Mouse (Mus musculus): ENCODE measurements around the gene Bicc1. TPM values are rescaled to one million over a fixed set of nuclear protein-coding genes. Genes with fewer than 3 reads are reported as not detected.

The Bicc1 gene
- total RNA-seq, 1 experiment = 1.8 TPM

DNA sequence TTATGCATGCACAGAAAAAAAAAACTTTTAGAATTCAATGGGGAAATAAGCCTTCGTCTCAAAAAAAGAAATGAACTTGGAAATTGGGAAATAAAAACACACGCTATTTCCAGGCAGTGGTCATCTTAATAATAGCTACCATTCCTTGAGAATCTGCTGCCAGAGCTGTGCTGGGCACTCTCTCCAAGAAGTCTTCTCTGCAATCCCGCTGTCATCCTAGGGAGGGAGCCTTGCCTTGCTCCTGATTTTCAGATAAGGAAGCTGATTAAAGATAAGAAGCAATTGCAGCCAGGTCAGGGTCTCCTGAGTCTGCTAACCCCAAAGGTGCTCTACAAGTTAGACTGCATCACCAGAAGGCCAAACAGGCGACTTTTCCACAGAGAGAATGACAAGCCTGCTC is 161.4 kb downstream of the Bicc1 start:
- Histone ChIP-seq H3K36me3 (ENCODE audit: control insufficient read depth, insufficient read depth, low read length, poor library complexity, severe bottlenecking) (no peaks in the 10 kb centered on the region), H3K4me1 (ENCODE audit: control insufficient read depth in 2 of 2, insufficient read depth in 2 of 2, low read length in 2 of 2, poor library complexity in 1 of 2) (no peaks in the 10 kb centered on the region), H3K9me3 (ENCODE audit: control insufficient read depth, insufficient read depth, low read depth, low read length) (no peaks in the 10 kb centered on the region), H3K9ac (ENCODE audit: insufficient read depth, low read depth, low read length, poor library complexity, severe bottlenecking) (no peak overlapping the region), H3K27ac (ENCODE audit: insufficient read depth, low read depth, low read length, poor library complexity, severe bottlenecking) (no peak overlapping the region), H3K4me3 (ENCODE audit: insufficient read depth in 1 of 2, low read depth in 1 of 2, low read length in 2 of 2, poor library complexity in 1 of 2, severe bottlenecking in 1 of 2) (no peak overlapping the region)
- no peak for DNase-seq (ENCODE audit: low read depth, low spot score)
- TF ChIP-seq ZC3H11A (IDR thresholded peaks at IDR 0.05; ENCODE audit: borderline replicate concordance, low read depth, low read length) (0 out of 2 replicates have a peak, but pooled peaks have one; percentile 6), ZNF384 (IDR thresholded peaks at IDR 0.05; ENCODE audit: low read depth, low read length) (no peak), MAFK (IDR thresholded peaks at IDR 0.05; ENCODE audit: insufficient read depth, low read depth, low read length) (no peak), CHD2 (IDR thresholded peaks at IDR 0.05; ENCODE audit: low read depth, low read length) (no peak), HCFC1 (IDR thresholded peaks at IDR 0.05; ENCODE audit: borderline replicate concordance, insufficient read depth, low read length) (no peak)
- in situ Hi-C loops (cut with MboI; ENCODE audit: low sequenced_read_pairs in 2 of 2, unreplicated experiment in 2 of 2) = no loop called here

DNA sequence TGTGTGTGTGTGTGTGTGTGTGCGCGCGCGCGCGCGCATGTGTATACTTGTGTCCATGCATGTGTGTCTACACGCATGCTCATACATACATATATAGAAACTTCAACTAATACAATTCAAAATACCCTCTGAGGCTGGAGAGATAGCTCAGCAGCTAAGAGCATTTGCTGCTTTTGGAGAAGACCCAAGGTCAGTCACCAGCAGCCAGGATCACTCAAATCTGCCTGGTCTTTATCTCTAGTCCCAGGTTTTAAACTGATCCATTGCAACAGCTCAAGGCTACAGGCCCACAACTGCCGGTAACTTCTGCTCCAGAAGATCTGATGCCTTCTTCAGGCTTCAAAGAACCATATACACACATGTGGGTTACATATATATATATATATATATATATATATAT is 163.4 kb downstream of the Bicc1 start:
- TF ChIP-seq ZNF384 (IDR thresholded peaks at IDR 0.05; ENCODE audit: low read depth, low read length) (no peak), MAFK (IDR thresholded peaks at IDR 0.05; ENCODE audit: insufficient read depth, low read depth, low read length) (no peak), HCFC1 (IDR thresholded peaks at IDR 0.05; ENCODE audit: borderline replicate concordance, insufficient read depth, low read length) (no peak), CHD2 (IDR thresholded peaks at IDR 0.05; ENCODE audit: low read depth, low read length) (no peak)
- DNase-seq (ENCODE audit: low read depth, low spot score) = no peak
- no peaks in the 10 kb centered on the region for H3K36me3 ChIP-seq (ENCODE audit: control insufficient read depth, insufficient read depth, low read length, poor library complexity, severe bottlenecking)
- in situ Hi-C loops (cut with MboI; ENCODE audit: low sequenced_read_pairs in 2 of 2, unreplicated experiment in 2 of 2) = no loop called here
- H3K9me3 ChIP-seq (ENCODE audit: control insufficient read depth, insufficient read depth, low read depth, low read length) = no peaks in the 10 kb centered on the region
- no peak overlapping the region for H3K4me3 ChIP-seq (ENCODE audit: insufficient read depth in 1 of 2, low read depth in 1 of 2, low read length in 2 of 2, poor library complexity in 1 of 2, severe bottlenecking in 1 of 2)
- H3K27ac ChIP-seq (ENCODE audit: insufficient read depth, low read depth, low read length, poor library complexity, severe bottlenecking) = no peak overlapping the region
- H3K9ac ChIP-seq (ENCODE audit: insufficient read depth, low read depth, low read length, poor library complexity, severe bottlenecking) = no peak overlapping the region
- no peaks in the 10 kb centered on the region for H3K4me1 ChIP-seq (ENCODE audit: control insufficient read depth in 2 of 2, insufficient read depth in 2 of 2, low read length in 2 of 2, poor library complexity in 1 of 2)

DNA sequence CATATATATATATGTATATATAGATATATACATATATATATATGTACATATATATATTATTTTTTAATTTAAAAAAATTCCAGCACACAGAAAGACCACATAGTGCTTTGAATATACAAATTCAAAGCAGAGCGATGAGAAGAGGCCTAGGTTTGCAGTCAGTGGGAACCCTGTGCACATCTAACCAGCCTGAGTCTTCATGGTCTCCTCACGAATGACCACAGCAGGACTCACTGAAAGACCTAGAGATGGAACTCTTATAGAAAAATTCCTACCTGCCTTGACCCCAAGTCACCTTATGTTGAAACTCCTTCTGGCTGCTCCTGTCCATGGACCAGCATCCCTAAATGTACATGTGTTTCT is 165.4 kb downstream of the Bicc1 start:
- Histone ChIP-seq H3K4me1 (ENCODE audit: control insufficient read depth in 2 of 2, insufficient read depth in 2 of 2, low read length in 2 of 2, poor library complexity in 1 of 2) (no peaks in the 10 kb centered on the region), H3K9ac (ENCODE audit: insufficient read depth, low read depth, low read length, poor library complexity, severe bottlenecking) (no peak overlapping the region), H3K27ac (ENCODE audit: insufficient read depth, low read depth, low read length, poor library complexity, severe bottlenecking) (no peak overlapping the region), H3K36me3 (ENCODE audit: control insufficient read depth, insufficient read depth, low read length, poor library complexity, severe bottlenecking) (no peaks in the 10 kb centered on the region), H3K4me3 (ENCODE audit: insufficient read depth in 1 of 2, low read depth in 1 of 2, low read length in 2 of 2, poor library complexity in 1 of 2, severe bottlenecking in 1 of 2) (no peak overlapping the region), H3K9me3 (ENCODE audit: control insufficient read depth, insufficient read depth, low read depth, low read length) (no peaks in the 10 kb centered on the region)
- in situ Hi-C loops (cut with MboI; ENCODE audit: low sequenced_read_pairs in 2 of 2, unreplicated experiment in 2 of 2) = no loop called here
- TF ChIP-seq ZC3H11A (IDR thresholded peaks at IDR 0.05; ENCODE audit: borderline replicate concordance, low read depth, low read length) (no peak), ZNF384 (IDR thresholded peaks at IDR 0.05; ENCODE audit: low read depth, low read length) (no peak), CHD2 (IDR thresholded peaks at IDR 0.05; ENCODE audit: low read depth, low read length) (no peak), MAFK (IDR thresholded peaks at IDR 0.05; ENCODE audit: insufficient read depth, low read depth, low read length) (no peak), HCFC1 (IDR thresholded peaks at IDR 0.05; ENCODE audit: borderline replicate concordance, insufficient read depth, low read length) (no peak)
- DNase-seq (ENCODE audit: low read depth, low spot score) = no peak

DNA sequence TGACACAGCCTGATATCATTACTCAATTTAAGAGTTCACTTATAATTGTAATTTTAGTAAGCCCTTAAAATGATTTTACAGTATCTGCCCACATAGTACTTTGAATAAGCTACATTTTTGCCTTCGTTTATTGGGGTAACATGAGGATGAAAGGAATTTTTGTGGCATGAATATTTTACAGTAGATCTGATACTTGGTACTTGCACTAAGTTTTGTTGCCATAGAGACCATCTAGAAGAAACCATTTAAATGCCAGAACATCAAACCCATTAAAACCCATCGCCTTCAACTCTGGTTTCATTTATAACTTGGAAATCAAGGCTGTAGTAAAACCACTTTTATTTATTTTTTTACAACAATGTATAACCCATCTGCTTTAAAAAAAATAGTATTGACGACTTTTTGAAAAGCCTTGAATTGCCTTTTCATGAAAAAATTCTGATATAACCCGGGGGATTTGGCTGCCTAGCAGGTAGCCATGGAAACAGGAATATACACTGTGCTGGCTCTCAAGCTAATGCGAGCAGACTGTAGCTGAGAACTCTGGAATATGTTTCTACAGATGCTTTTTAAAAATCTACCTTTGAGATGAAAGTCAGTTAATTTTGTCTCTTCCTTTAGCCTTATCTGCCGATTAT is 165.9 kb downstream of the Bicc1 start:
- no peaks in the 10 kb centered on the region for H3K9me3 ChIP-seq (ENCODE audit: control insufficient read depth, insufficient read depth, low read depth, low read length)
- H3K9ac ChIP-seq (ENCODE audit: insufficient read depth, low read depth, low read length, poor library complexity, severe bottlenecking) = no peak overlapping the region
- H3K27ac ChIP-seq (ENCODE audit: insufficient read depth, low read depth, low read length, poor library complexity, severe bottlenecking) = no peak overlapping the region
- DNase-seq (ENCODE audit: low read depth, low spot score) = no peak
- H3K36me3 ChIP-seq (ENCODE audit: control insufficient read depth, insufficient read depth, low read length, poor library complexity, severe bottlenecking) = no peaks in the 10 kb centered on the region
- H3K4me1 ChIP-seq (ENCODE audit: control insufficient read depth in 2 of 2, insufficient read depth in 2 of 2, low read length in 2 of 2, poor library complexity in 1 of 2) = no peaks in the 10 kb centered on the region
- TF ChIP-seq MAFK (IDR thresholded peaks at IDR 0.05; ENCODE audit: insufficient read depth, low read depth, low read length) = no peak
- no peak for TF ChIP-seq HCFC1 (IDR thresholded peaks at IDR 0.05; ENCODE audit: borderline replicate concordance, insufficient read depth, low read length)
- no peak for TF ChIP-seq CHD2 (IDR thresholded peaks at IDR 0.05; ENCODE audit: low read depth, low read length)
- no peak for TF ChIP-seq ZC3H11A (IDR thresholded peaks at IDR 0.05; ENCODE audit: borderline replicate concordance, low read depth, low read length)
- no peak for TF ChIP-seq ZNF384 (IDR thresholded peaks at IDR 0.05; ENCODE audit: low read depth, low read length)
- in situ Hi-C loops (cut with MboI; ENCODE audit: low sequenced_read_pairs in 2 of 2, unreplicated experiment in 2 of 2) = no loop called here
- H3K4me3 ChIP-seq (ENCODE audit: insufficient read depth in 1 of 2, low read depth in 1 of 2, low read length in 2 of 2, poor library complexity in 1 of 2, severe bottlenecking in 1 of 2) = no peak overlapping the region

DNA sequence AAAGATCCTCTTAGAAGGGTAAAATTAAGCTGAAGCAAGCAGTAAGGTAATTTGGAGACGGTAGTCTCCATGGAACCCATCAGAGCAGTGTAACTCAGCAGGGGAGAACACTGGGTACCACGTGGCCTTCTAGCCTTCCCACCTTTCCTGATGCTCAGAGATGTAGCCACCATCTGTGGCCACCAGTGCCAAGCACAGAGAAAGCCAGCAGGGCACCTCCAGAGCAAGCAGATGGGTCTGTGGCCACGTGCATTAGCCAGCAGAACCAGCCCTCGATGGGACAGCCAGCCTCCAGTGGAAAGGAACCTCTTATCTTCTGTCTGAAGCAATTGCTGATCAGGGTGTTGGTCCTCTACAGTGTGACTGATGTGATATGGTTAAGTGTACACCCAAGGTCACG is 172.1 kb downstream of the Bicc1 start:
- TF ChIP-seq MAFK (IDR thresholded peaks at IDR 0.05; ENCODE audit: insufficient read depth, low read depth, low read length) = no peak
- TF ChIP-seq ZC3H11A (IDR thresholded peaks at IDR 0.05; ENCODE audit: borderline replicate concordance, low read depth, low read length) = no peak
- no peak for TF ChIP-seq ZNF384 (IDR thresholded peaks at IDR 0.05; ENCODE audit: low read depth, low read length)
- TF ChIP-seq CHD2 (IDR thresholded peaks at IDR 0.05; ENCODE audit: low read depth, low read length) = no peak
- no peak for TF ChIP-seq HCFC1 (IDR thresholded peaks at IDR 0.05; ENCODE audit: borderline replicate concordance, insufficient read depth, low read length)
- in situ Hi-C loops (cut with MboI; ENCODE audit: low sequenced_read_pairs in 2 of 2, unreplicated experiment in 2 of 2) = no loop called here
- Histone ChIP-seq H3K36me3 (ENCODE audit: control insufficient read depth, insufficient read depth, low read length, poor library complexity, severe bottlenecking) (no peaks in the 10 kb centered on the region), H3K27ac (ENCODE audit: insufficient read depth, low read depth, low read length, poor library complexity, severe bottlenecking) (no peak overlapping the region), H3K9ac (ENCODE audit: insufficient read depth, low read depth, low read length, poor library complexity, severe bottlenecking) (no peak overlapping the region), H3K4me1 (ENCODE audit: control insufficient read depth in 2 of 2, insufficient read depth in 2 of 2, low read length in 2 of 2, poor library complexity in 1 of 2) (no peaks in the 10 kb centered on the region), H3K9me3 (ENCODE audit: control insufficient read depth, insufficient read depth, low read depth, low read length) (no peaks in the 10 kb centered on the region), H3K4me3 (ENCODE audit: insufficient read depth in 1 of 2, low read depth in 1 of 2, low read length in 2 of 2, poor library complexity in 1 of 2, severe bottlenecking in 1 of 2) (no peak overlapping the region)
- DNase-seq (ENCODE audit: low read depth, low spot score) = no peak

Measured in ES-E14 (cell line).